Mouse (Mus musculus) left cerebral cortex, adult 2 months (tissue): ENCODE measurements around the gene Gm36864. TPM values are rescaled to one million over a fixed set of nuclear protein-coding genes. Genes with fewer than 3 reads are reported as not detected.
"Not testable (repeated sequence)": the region's sequence is repeated elsewhere in the genome, so short reads cannot be mapped to it uniquely, and the experiment has no call there.

Experiments used
- DNase-seq, 2 experiments: peaks; one replicate each; pipeline ENCODE4 v3.0.0; 2021 to 2022; ENCODE audit warnings: low spot score in 2 of 2, mixed read lengths in 1 of 2; ENCODE audit errors: extremely low spot score in 1 of 2
- H3K27ac ChIP-seq: fragments of 200-600 bp; 2 replicates; pipeline ENCODE4 v1.8.1; 2022
- H3K4me3 ChIP-seq: fragments of 200-600 bp; 2 replicates; pipeline ENCODE4 v1.8.1; 2022
- CTCF ChIP-seq: fragments of 200-600 bp; IDR thresholded peaks from 2 replicates; pipeline ENCODE4 v1.8.1; 2022; ENCODE audit warnings: antibody characterized with exemption, mild to moderate bottlenecking, moderate library complexity
- intact Hi-C: fragments of 180-260 bp; cut with DNase I; formaldehyde crosslinking; loops from one replicate; pipeline ENCODE4 v1.15.1; 2025
- long read RNA-seq, 2 experiments: library from polyadenylated mRNA; stranded (forward); transcript quantifications; one replicate each; pipeline ENCODE4 v2.0.0; 2021; ENCODE audit warnings: borderline mapping rate in 2 of 2
- total RNA-seq, 2 experiments: library from RNA; stranded (reverse); gene quantifications; 2 replicates each; pipeline ENCODE4 v1.2.3; 2021

Gene Gm36864
- not detected for total RNA-seq
- long read RNA-seq, experiment 1: 0 reads
- long read RNA-seq, experiment 2: 0 reads

DNA sequence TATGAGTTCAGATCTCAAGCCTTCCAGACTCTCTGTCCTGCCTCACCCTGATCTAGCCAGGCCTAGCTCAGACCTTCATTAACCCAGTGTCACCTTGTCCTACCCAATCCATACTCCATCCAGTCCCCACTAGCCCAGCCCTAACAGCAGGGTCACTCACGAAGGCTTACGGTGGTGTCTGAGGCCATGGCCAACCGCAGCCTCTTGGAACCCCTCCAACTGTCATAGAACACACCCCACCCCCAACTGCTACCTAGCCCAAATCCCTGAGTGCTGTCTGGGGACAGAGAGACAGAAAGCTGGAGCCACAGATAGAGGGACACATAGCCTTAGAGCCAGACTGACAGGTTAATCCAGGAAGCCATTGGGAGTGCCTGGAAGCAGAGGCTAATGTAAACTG, at the start of gene Gm36864:
Gm36864 (plus strand) TSS at position 269 of the 400 bp plus-strand sequence.
- no peak within 1 kb of the TSS for H3K27ac ChIP-seq
- DNase-seq: no peak
- H3K4me3 ChIP-seq: no peak within 1 kb of the TSS
- no peak for TF ChIP-seq CTCF
- intact Hi-C loops: no loop called here

DNA sequence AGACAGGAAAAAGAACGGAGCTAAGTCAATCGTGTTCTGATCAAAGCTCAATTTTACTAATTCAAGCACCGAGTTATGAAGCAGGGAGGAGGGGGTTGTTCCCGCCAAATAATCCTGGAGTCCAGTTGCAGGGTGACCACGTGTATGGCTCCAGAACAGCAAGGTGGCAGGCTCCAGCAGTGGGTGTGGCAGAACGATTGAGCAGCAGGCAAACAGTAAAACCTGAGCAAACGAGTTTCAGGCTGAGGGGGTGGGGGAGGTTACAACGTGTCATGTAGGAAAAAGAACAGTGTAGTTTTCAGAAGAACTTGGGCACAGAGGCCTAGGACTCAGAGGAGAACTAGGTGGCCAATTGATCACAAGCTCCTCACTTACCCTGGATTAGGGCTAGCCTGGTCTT, 49.5 kb upstream of the Gm36864 start:
- DNase-seq, H3K27ac ChIP-seq, intact Hi-C loops, H3K4me3 ChIP-seq: not testable (repeated sequence)

DNA sequence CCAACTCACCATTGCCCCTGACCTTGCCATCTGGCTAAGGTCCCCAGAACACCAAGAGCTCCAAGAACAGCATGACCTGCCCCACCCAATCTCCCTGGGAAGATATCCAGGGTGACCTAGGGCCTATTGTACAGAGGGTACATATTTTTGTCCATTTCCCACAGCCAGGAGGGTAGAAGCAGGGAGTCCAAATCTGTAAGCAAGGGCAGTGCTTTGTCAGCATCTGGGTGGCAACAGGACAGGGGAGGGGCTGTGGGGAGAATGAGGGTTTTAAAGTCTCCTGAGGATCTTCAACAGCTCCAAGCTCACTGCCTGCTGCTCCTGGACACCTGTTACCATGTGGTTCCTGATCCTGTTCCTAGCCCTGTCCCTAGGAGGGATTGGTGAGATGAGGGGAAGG, 48.0 kb upstream of the Gm36864 start, which contains the start of gene Klk1b24:
Klk1b24 (plus strand) TSS at position 301 of the 400 bp plus-strand sequence.
- H3K27ac ChIP-seq, DNase-seq, H3K4me3 ChIP-seq, intact Hi-C loops: not testable (repeated sequence)

DNA sequence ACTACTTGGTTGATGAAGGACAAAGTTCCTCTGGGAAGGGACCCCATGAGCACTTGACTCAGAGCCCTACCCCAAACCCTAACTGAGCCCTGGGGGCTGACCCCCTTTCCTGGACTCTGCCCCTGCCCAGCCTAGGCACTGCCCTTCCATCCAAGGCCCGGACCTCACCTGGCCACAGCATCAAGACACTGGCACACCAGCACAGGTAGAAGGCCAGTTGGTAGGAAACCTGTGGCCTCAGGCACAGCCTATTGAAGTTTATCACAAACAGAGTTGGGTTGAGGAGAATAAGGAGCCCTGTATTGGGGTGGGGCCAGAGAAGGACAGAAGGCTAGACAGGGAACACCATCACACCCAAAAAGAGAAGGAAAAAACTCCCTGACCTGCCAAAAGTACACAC, 42.5 kb upstream of the Gm36864 start:
- intact Hi-C loops, H3K27ac ChIP-seq, DNase-seq, H3K4me3 ChIP-seq: not testable (repeated sequence)

GRCm38 (mm10) chr7:44197891-44198290, 38.1 kb upstream of the Gm36864 start, which contains the start of gene Klk1b3:
Gene Klk1b3 (plus strand): TSS chr7:44198191.
- DNase-seq: no peak
- no peak for TF ChIP-seq CTCF
- H3K4me3 ChIP-seq: no peak within 1 kb of the TSS
- intact Hi-C loops: no loop called here
- H3K27ac ChIP-seq: no peak within 1 kb of the TSS

DNA sequence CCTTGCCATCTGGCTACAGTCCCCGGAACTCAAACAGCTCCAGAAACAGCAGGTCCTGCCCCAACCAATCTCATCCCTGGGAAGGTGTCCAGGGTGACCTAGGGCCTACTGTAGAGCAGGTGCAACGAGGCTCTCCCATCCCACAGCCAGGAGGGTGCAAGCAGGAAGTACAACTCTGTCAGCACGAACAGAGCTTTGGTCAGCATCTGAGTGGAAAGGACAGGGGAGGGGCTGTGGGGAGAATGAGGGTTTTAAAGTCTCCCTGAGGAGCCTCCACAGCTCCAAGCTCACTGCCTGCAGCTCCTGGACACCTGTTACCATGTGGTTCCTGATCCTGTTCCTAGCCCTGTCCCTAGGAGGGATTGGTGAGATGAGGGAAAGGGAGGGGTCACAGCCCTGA, 28.8 kb upstream of the Gm36864 start, which contains the start of gene Klk1b4:
Klk1b4 (plus strand) TSS at position 301 of the 400 bp plus-strand sequence.
- DNase-seq, intact Hi-C loops, H3K27ac ChIP-seq, H3K4me3 ChIP-seq: not testable (repeated sequence)

DNA sequence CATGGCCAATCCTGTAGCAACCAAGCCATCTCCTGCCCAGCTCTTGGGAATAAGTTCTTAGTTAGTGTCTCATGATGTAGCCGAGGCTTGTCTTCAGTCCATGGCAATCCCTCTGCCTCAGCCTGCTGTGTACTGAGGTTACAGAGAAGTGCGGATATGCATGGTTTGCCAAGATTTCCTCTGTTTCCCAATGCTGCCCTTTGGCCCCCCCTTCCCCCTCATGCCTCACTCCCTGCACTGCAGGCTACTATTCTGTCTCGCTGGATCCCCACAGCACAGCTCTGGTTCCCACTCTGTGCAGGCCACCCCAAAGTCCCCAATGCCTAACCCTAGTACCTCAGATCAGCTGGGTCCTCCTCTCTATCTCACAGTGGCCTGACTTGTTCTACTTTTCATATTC, 27.7 kb upstream of the Gm36864 start:
- no peak overlapping the region for H3K27ac ChIP-seq
- H3K4me3 ChIP-seq: no peak overlapping the region
- intact Hi-C loops: no loop called here
- DNase-seq: no peak
- TF ChIP-seq CTCF: no peak

GRCm38 (mm10) chr7:44215645-44216044, 20.3 kb upstream of the Gm36864 start, which contains the start of gene Klk1b5:
Gene Klk1b5 (plus strand): TSS chr7:44215945.
- no peak within 1 kb of the TSS for H3K27ac ChIP-seq
- DNase-seq: no peak
- no peak for TF ChIP-seq CTCF
- H3K4me3 ChIP-seq: no peak within 1 kb of the TSS
- intact Hi-C loops: loop anchor here (5.0 kb wide), 1 partner anchor 283 kb away; the partner anchor contains the start of gene Klk15

DNA sequence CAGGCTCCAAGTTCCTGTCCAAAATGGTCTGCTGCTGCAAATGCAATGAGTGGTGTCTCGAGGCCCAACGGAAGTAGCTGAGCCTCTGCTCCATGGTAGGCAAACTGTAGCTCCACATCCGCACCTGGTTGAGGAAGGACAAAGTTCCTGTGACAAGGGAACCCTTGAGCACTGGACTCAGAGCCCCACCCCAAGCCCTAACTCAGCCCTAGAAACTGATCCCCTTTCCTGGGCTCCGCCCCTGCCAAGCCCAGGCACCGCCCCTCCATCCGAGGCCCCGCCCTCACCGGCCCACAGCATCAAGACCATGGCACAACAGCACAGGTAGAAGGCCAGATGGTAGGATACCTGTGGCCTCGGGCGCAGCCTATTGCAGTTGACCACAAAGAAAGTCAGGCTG, 14.4 kb upstream of the Gm36864 start:
- intact Hi-C loops, DNase-seq: not testable (repeated sequence)

GRCm38 (mm10) chr7:44222335-44222734, 13.6 kb upstream of the Gm36864 start:
- not testable (repeated sequence) for DNase-seq

More for the DNA sequence above, 14.4 kb upstream of the Gm36864 start:
- H3K4me3 ChIP-seq, H3K27ac ChIP-seq: not testable (repeated sequence)

DNA sequence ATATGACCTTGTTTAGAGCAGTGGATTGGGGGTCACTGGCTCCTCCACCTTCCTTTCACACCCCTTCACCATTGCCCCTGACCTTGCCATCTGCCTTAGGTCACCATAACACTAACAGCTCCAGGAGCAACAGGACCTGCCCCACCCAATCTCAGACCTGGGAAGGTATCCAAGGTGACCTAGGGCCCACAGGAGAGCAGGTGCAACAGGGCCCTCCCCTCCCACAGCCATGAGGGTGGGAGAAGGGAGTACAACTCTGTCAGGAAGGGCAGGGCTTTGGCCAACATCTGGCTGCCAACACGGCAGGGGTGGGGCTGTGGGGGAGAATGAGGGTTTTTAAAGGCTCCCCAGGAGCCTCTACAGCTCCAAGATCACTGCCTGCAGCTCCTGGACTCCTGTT, 10.9 kb upstream of the Gm36864 start, which contains the start of gene Klk1:
Klk1 (plus strand) TSS at position 285 of the 400 bp plus-strand sequence.
- no peak within 1 kb of the TSS for H3K27ac ChIP-seq
- no peak within 1 kb of the TSS for H3K4me3 ChIP-seq
- no peak for TF ChIP-seq CTCF
- intact Hi-C loops: no loop called here
- no peak for DNase-seq

More at GRCm38 (mm10) chr7:44222335-44222734, 13.6 kb upstream of the Gm36864 start:
- H3K4me3 ChIP-seq, H3K27ac ChIP-seq, intact Hi-C loops: not testable (repeated sequence)

DNA sequence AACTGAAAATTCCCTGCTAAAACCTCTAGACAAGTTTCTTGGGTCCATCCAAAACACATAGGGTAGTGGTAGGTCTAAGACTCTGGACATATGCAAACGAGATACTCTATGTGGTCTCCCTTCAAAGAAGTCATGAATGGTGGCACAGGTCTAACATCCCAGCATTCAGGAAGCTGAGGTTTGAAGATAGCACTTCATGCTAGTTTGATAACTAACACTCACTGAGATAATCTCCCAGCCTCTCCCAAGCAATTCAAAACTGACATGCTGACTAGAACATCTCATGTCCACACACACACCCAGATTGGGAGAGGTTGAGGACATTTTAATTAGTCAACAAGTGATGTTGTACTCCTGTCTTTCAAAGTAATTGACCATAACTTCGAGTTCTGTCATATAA, 3.9 kb downstream of the Gm36864 start:
- Histone ChIP-seq H3K27ac (no peak overlapping the region), H3K4me3 (no peak overlapping the region)
- no peak for TF ChIP-seq CTCF
- intact Hi-C loops: no loop called here
- DNase-seq: no peak

- H3K27ac ChIP-seq: no peak overlapping the region
- H3K4me3 ChIP-seq: no peak overlapping the region
- intact Hi-C loops: no loop called here
- TF ChIP-seq CTCF: no peak
- DNase-seq: no peak
These were observed 4.7 kb downstream of the Gm36864 start for GRCm38 (mm10) chr7:44240712-44241111.
